Mouse (Mus musculus): ENCODE measurements at regions not wholly inside any gene's neighbourhood (a gene's known extent, or its start where the extent isn't known, plus 50 kb on each side); places are given as distances from the start of the nearest gene placed in this dataset.

DNA sequence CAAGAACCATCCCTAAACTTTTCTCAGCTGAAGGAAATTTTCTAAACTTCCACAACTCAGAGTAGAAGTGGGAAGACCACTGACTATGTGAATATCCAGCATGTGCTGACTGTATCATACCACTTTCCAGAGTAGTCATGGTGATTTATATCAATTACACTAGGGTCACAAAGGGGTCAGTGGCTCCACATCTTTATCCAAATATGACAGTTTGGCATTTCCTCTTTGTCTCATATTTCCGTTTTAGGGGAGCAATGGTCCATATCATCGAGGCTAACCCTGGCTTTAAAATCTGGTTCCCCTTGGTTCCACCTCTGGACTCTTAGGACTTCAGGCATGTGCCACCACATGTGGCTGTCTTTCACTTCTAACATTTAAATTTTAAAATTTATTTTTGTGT lies 136.4 kb upstream of the Igbp1b start:
- Histone ChIP-seq H3K27ac (no peak overlapping the region), H3K27me3 (ENCODE audit: insufficient read depth, low read length) (no peaks in the 10 kb centered on the region), H3K4me3 (ENCODE audit: low read length) (no peak overlapping the region), H3K4me1 (ENCODE audit: insufficient read depth, low read length) (no peaks in the 10 kb centered on the region), H3K9me3 (ENCODE audit: low read length) (no peaks in the 10 kb centered on the region), H3K4me2 (ENCODE audit: low read depth, low read length) (no peak overlapping the region), H3K9ac (replicated peaks; ENCODE audit: low read length) (no peak overlapping the region), H3K36me3 (ENCODE audit: insufficient read depth, low read length) (no peaks in the 10 kb centered on the region)
- 85% methylated on average over 2 of the region's 2 CpGs for WGBS
- no peak for TF ChIP-seq CTCF (IDR thresholded peaks at IDR 0.05; ENCODE audit: low read depth)
- DNase-seq (ENCODE audit: low spot score): no peak
- ATAC-seq: no peak

DNA sequence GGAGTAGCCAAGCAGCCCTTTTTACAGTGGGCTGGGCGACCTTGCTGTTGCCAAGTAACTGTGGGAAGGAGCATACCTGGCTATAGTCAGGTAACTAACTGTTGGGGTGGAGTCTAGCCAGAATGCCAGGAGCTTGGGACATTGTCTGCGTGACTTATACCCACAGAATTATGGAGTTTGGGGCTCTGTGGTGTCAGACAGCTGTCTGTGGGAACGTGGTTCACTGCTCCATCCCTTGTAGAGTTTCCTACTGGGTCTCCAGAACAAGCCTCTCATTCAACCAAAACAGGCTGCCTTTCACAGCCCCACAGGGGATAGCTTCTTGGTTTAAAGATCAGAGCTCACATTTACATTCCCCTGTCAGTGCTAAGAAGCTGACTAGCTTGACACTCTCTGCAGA lies 134.5 kb upstream of the Igbp1b start:
- 59% methylated on average over 3 of the region's 3 CpGs for WGBS
- H3K27ac ChIP-seq: no peak overlapping the region

DNA sequence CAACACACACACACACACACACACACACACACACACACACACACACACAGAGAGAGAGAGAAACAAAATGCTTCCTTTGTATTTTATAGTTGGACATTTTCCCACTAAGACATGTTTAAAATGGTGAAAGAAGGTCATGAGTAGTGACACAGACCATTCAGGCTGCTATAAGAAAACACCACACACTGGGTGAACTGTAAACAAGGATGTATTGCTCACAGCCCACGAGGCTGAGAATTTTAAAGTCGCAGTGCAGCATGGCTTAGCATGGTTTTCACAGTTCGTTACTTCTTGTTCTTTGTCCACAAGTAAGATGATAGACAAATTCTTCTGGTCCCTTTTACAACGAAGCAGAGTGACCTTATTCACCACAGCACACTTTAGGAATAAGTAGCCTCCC lies 124.6 kb upstream of the Igbp1b start:
- DNase-seq (ENCODE audit: low spot score) (no peak), ATAC-seq (no peak)
- Histone ChIP-seq H3K27ac (no peak overlapping the region), H3K4me3 (ENCODE audit: low read length) (no peak overlapping the region), H3K4me2 (ENCODE audit: low read depth, low read length) (no peak overlapping the region), H3K27me3 (ENCODE audit: insufficient read depth, low read length) (no peaks in the 10 kb centered on the region), H3K9me3 (ENCODE audit: low read length) (no peaks in the 10 kb centered on the region), H3K36me3 (ENCODE audit: insufficient read depth, low read length) (no peaks in the 10 kb centered on the region), H3K4me1 (ENCODE audit: insufficient read depth, low read length) (no peaks in the 10 kb centered on the region), H3K9ac (replicated peaks; ENCODE audit: low read length) (no peak overlapping the region)
- no peak for TF ChIP-seq CTCF (IDR thresholded peaks at IDR 0.05; ENCODE audit: low read depth)
- 34% methylated on average over 4 of the region's 4 CpGs for WGBS

More for the DNA sequence above, 134.5 kb upstream of the Igbp1b start:
- ATAC-seq (no peak), DNase-seq (ENCODE audit: low spot score) (no peak)
- no peaks in the 10 kb centered on the region for H3K4me1 ChIP-seq (ENCODE audit: insufficient read depth, low read length)
- no peak overlapping the region for H3K4me2 ChIP-seq (ENCODE audit: low read depth, low read length)
- no peak overlapping the region for H3K9ac ChIP-seq (replicated peaks; ENCODE audit: low read length)
- H3K4me3 ChIP-seq (ENCODE audit: low read length): no peak overlapping the region
- no peaks in the 10 kb centered on the region for H3K27me3 ChIP-seq (ENCODE audit: insufficient read depth, low read length)
- H3K9me3 ChIP-seq (ENCODE audit: low read length): no peaks in the 10 kb centered on the region
- no peak for TF ChIP-seq CTCF (IDR thresholded peaks at IDR 0.05; ENCODE audit: low read depth)
- no peaks in the 10 kb centered on the region for H3K36me3 ChIP-seq (ENCODE audit: insufficient read depth, low read length)

DNA sequence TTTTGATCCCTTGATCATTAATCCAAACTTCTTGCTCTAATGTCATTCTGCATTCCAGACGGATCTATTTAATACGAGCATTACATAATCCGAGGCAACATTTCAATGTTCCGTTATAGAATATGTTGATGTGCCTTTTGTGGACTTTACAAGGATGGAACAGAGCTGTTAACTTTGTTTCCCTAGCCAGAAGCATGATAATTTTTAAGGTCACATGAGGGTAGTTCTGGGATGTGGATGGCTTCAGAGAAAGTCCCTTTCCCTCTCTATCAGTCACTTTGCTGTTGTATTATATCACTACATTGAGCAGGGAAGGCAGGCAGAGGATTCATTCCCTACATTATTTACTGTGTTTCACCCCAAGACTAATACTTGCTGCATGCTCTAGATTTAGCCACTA lies 124.1 kb upstream of the Igbp1b start:
- Histone ChIP-seq H3K27ac (no peak overlapping the region), H3K4me3 (ENCODE audit: low read length) (no peak overlapping the region), H3K27me3 (ENCODE audit: insufficient read depth, low read length) (no peaks in the 10 kb centered on the region), H3K9ac (replicated peaks; ENCODE audit: low read length) (no peak overlapping the region), H3K9me3 (ENCODE audit: low read length) (no peaks in the 10 kb centered on the region), H3K4me2 (ENCODE audit: low read depth, low read length) (no peak overlapping the region), H3K4me1 (ENCODE audit: insufficient read depth, low read length) (no peaks in the 10 kb centered on the region), H3K36me3 (ENCODE audit: insufficient read depth, low read length) (no peaks in the 10 kb centered on the region)
- ATAC-seq: no peak
- DNase-seq (ENCODE audit: low spot score): no peak
- TF ChIP-seq CTCF (IDR thresholded peaks at IDR 0.05; ENCODE audit: low read depth): no peak
- WGBS: 81% methylated on average over 4 of the region's 4 CpGs

DNA sequence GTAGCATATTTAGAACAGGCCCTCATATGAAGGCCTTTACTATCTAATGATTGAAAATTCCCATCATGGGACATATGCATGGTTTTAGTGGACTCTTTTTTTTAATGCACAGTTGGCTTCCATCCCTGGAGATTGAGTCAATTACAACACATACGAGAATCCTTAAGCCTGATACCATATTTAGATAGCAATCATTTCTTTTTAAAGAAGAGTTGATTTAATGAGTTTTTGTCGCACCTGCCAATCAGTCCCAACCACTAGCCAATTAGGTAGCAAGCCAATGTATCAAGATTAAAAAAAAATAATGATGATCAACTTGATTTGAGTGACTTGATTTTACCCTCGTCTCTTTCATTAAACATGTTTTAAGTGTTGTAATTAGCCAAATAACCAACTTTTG lies 103.6 kb upstream of the Igbp1b start:
- ATAC-seq: no peak
- no peak overlapping the region for H3K4me3 ChIP-seq (ENCODE audit: low read length)
- no peak for DNase-seq (ENCODE audit: low spot score)
- no peak overlapping the region for H3K4me2 ChIP-seq (ENCODE audit: low read depth, low read length)
- no peak overlapping the region for H3K27ac ChIP-seq
- no peak for TF ChIP-seq CTCF (IDR thresholded peaks at IDR 0.05; ENCODE audit: low read depth)
- no peaks in the 10 kb centered on the region for H3K4me1 ChIP-seq (ENCODE audit: insufficient read depth, low read length)
- H3K9me3 ChIP-seq (ENCODE audit: low read length): no peaks in the 10 kb centered on the region
- WGBS: 71% methylated on average over 3 of the region's 3 CpGs
- no peaks in the 10 kb centered on the region for H3K36me3 ChIP-seq (ENCODE audit: insufficient read depth, low read length)
- H3K27me3 ChIP-seq (ENCODE audit: insufficient read depth, low read length): no peaks in the 10 kb centered on the region
- H3K9ac ChIP-seq (replicated peaks; ENCODE audit: low read length): no peak overlapping the region

DNA sequence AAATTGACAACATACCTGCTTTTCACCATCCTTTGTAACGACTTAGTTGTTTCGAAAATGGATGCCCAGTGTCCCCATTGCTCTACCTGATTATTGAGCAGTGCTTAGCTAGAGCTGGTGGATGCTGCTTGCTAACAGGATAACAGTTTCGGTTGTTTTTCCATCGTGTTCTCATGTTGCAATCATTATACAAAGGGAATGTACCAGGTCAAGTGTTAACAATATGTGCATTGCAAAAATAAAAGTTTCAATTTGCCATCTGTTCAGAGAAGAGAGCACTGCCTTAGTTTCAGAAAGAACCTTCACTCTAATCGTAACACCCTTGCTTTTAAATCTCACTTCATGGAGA lies 96.6 kb upstream of the Igbp1b start:
- DNase-seq (ENCODE audit: low spot score): no peak
- 61% methylated on average over 5 of the region's 5 CpGs for WGBS
- Histone ChIP-seq H3K27ac (no peak overlapping the region), H3K4me2 (ENCODE audit: low read depth, low read length) (no peak overlapping the region), H3K27me3 (ENCODE audit: insufficient read depth, low read length) (no peaks in the 10 kb centered on the region), H3K4me1 (ENCODE audit: insufficient read depth, low read length) (no peaks in the 10 kb centered on the region), H3K36me3 (ENCODE audit: insufficient read depth, low read length) (no peaks in the 10 kb centered on the region), H3K9me3 (ENCODE audit: low read length) (no peaks in the 10 kb centered on the region), H3K4me3 (ENCODE audit: low read length) (no peak overlapping the region), H3K9ac (replicated peaks; ENCODE audit: low read length) (no peak overlapping the region)
- TF ChIP-seq CTCF (IDR thresholded peaks at IDR 0.05; ENCODE audit: low read depth): no peak
- no peak for ATAC-seq

DNA sequence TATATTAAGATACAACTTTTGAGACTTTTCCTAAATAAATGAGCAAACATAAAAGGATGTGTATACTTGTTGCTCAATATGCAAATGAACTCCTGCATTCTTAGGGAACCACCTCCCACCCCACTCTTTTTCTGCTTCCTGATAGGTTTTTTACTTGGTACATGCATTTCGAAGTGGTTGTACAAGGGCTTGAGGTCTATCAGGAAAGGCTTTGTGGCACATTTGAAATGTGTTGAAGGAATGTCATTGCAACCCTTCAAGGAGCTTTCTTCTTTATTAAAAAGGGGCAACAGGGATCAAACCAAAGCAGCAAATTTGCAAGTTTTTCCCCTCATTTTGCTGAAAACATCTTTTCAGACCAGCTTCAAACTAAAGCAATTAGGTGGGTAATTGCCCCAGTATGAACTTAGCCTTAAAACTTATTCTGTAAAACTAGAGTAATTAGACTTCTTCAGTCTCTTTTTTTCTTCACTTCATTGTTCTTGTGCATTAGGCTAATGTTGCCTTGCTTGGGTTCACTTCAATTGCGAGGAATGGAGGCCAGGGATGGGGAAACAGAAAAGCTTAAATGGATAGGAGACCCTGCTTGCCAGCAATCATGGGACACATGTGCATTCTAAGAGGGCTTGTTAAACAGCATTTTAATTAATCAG lies 96.1 kb upstream of the Igbp1b start:
- 51% methylated on average over 2 of the region's 2 CpGs for WGBS
- DNase-seq (ENCODE audit: low spot score): no peak
- ATAC-seq: no peak

More for the DNA sequence above, 96.1 kb upstream of the Igbp1b start:
- Histone ChIP-seq H3K36me3 (ENCODE audit: insufficient read depth, low read length) (no peaks in the 10 kb centered on the region), H3K27me3 (ENCODE audit: insufficient read depth, low read length) (no peaks in the 10 kb centered on the region), H3K4me3 (ENCODE audit: low read length) (no peak overlapping the region), H3K9ac (replicated peaks; ENCODE audit: low read length) (no peak overlapping the region), H3K4me2 (ENCODE audit: low read depth, low read length) (no peak overlapping the region), H3K4me1 (ENCODE audit: insufficient read depth, low read length) (no peaks in the 10 kb centered on the region), H3K27ac (no peak overlapping the region), H3K9me3 (ENCODE audit: low read length) (no peaks in the 10 kb centered on the region)
- no peak for TF ChIP-seq CTCF (IDR thresholded peaks at IDR 0.05; ENCODE audit: low read depth)

Data from hindbrain, postnatal 0 days (tissue).